Mouse (Mus musculus): ENCODE measurements around the gene Dhx30. TPM values are rescaled to one million over a fixed set of nuclear protein-coding genes. Genes with fewer than 3 reads are reported as not detected.
"Not testable (repeated sequence)": the region's sequence is repeated elsewhere in the genome, so short reads cannot be mapped to it uniquely, and the experiment has no call there.

The Dhx30 gene
- 162 and 163 TPM in 2 replicates for polyA plus RNA-seq (2015; fragmentation: Nextera tagmentation; extraction: Ambion mirVana)

DNA sequence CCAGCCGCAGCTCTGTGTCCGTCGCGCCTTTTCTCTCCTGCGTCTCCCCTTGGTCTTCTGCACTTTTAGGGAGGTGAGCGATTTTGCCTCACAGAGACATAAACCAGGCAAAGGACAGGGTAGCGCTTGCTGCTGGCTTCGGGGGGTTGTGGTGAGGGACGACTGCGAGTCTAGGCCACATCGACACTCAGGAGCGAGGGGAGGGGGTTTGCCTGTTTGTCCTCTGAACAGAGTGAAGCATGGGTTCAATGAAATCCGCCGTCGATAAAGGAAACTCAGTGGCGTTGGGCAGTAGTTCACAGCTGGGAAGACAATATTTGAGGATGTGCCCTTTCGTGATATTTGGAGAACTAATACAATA, at the start of gene Dhx30:
TSS of gene Dhx30 (minus strand) at position 52 of the 361 bp plus-strand sequence.
- H3K9ac ChIP-seq (replicated peaks) = peak within 1 kb of the TSS; percentile 86
- H3K9me3 ChIP-seq (replicated peaks) = no peaks in the 10 kb centered on the region
- H3K27ac ChIP-seq (replicated peaks) = peak within 1 kb of the TSS; percentile 97
- peaks cover 13% of the 10 kb centered on the region for H3K36me3 ChIP-seq
- WGBS = under 1% methylated on average over 17 of the region's 17 CpGs
- H3K4me1 ChIP-seq = peaks cover 23% of the 10 kb centered on the region
- peak; percentile 51 for ATAC-seq (ENCODE audit: low FRiP score)
- H3K27me3 ChIP-seq (replicated peaks) = no peaks in the 10 kb centered on the region
- peak within 1 kb of the TSS; percentile 75 for H3K4me2 ChIP-seq
- peak within 1 kb of the TSS; percentile 97 for H3K4me3 ChIP-seq (replicated peaks)

DNA sequence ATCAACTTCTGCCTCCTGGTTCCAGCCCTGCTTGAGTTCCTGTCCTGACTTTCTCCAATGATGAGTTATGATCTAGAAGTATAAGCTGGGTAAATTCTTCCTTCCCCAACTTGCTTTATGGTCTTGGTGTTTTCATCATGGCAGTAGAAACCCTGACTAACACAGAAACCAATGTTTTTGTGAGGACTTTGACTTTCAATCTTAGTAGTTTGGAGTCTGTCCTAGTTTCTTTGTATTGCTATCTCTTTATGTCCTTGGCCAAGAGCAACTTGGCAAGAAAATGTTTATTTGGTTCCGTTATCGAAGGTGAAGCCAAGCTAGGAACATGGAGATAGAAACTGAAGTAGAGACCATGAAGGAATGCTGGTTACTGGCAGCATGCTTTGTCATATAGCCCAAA, 45.4 kb upstream of the Dhx30 start:
- H3K4me3 ChIP-seq (replicated peaks) = no peak overlapping the region
- no peak overlapping the region for H3K9ac ChIP-seq (replicated peaks)
- no peaks in the 10 kb centered on the region for H3K27me3 ChIP-seq (replicated peaks)
- H3K9me3 ChIP-seq (replicated peaks) = no peaks in the 10 kb centered on the region
- H3K36me3 ChIP-seq = peaks cover 53% of the 10 kb centered on the region
- H3K4me2 ChIP-seq = no peak overlapping the region
- H3K4me1 ChIP-seq = no peaks in the 10 kb centered on the region
- H3K27ac ChIP-seq (replicated peaks) = no peak overlapping the region
- no peak for ATAC-seq (ENCODE audit: low FRiP score)
- 78% methylated on average over 2 of the region's 2 CpGs for WGBS

DNA sequence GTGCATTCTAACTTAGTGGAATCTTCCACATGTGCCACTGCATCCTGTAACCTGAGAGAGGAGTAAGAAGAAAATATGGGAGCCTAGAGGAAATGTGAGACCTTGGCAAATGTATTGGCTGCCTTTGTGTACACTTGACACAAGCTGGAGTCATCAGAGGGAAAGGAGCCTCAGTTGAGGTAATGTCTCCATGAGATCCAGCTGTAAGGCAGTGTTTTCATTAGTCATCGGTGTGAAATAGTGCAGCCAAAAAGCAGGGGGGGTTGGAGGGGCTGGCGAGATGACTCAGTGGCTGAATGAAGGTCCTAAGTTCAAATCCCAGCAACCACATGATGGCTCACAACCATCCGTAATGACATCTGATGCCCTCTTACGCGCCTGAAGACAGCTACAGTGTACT, 44.8 kb upstream of the Dhx30 start:
- no peaks in the 10 kb centered on the region for H3K27me3 ChIP-seq (replicated peaks)
- H3K4me2 ChIP-seq = no peak overlapping the region
- no peak overlapping the region for H3K27ac ChIP-seq (replicated peaks)
- no peak overlapping the region for H3K9ac ChIP-seq (replicated peaks)
- no peaks in the 10 kb centered on the region for H3K9me3 ChIP-seq (replicated peaks)
- H3K36me3 ChIP-seq = peaks cover 53% of the 10 kb centered on the region
- WGBS = 88% methylated on average over 5 of the region's 5 CpGs
- no peak overlapping the region for H3K4me3 ChIP-seq (replicated peaks)
- ATAC-seq (ENCODE audit: low FRiP score) = no peak
- H3K4me1 ChIP-seq = no peaks in the 10 kb centered on the region

DNA sequence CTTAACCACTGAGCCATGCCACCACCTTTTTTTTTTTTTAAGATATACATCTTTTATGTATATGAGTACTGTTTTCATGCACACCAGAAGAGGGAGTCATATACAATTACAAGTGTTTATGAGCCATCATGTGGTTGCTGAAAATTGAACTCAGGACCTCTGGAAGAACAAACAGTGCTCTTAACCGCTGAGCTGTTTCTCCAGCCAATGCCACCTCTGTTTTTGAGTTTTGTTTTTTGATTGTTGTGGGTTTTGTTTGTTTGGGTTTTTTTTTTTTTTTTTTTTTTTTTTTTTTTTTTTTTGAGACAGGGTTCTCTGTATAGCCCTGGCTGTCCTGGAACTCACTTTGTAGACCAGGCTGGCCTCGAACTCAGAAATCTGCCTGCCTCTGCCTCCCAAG, 42.9 kb upstream of the Dhx30 start:
- not testable (repeated sequence) for H3K4me1 ChIP-seq; H3K27ac ChIP-seq (replicated peaks); ATAC-seq (ENCODE audit: low FRiP score); H3K4me2 ChIP-seq; H3K4me3 ChIP-seq (replicated peaks); H3K9ac ChIP-seq (replicated peaks); H3K27me3 ChIP-seq (replicated peaks); H3K9me3 ChIP-seq (replicated peaks)
- WGBS = 97% methylated on average over 2 of the region's 2 CpGs
- H3K36me3 ChIP-seq = peaks cover 52% of the 10 kb centered on the region

DNA sequence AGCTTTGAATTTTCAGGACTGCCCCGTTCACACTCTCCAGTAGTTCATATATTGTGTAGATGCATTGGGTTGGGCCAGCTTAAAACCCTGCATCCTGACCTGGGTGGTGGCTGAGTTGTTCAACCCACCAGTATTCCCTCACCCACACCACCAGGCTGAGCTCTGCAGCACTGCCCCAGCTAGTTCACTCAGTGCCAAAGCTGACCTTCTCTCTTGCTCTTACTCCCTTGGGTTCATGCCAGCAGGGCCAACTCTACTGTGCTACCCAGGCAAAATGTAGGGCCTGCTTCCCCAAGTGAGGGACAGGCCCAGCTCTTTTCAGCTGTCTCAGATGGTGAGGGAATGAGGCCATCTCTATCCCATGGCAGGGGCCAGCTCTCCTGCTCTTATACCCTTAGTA, 41.4 kb upstream of the Dhx30 start:
- 96% methylated on average over 1 of the region's 1 CpGs for WGBS
- Histone ChIP-seq H3K4me1 (no peaks in the 10 kb centered on the region), H3K9ac (replicated peaks) (no peak overlapping the region), H3K27ac (replicated peaks) (no peak overlapping the region), H3K36me3 (peaks cover 53% of the 10 kb centered on the region), H3K4me3 (replicated peaks) (no peak overlapping the region), H3K4me2 (no peak overlapping the region), H3K27me3 (replicated peaks) (no peaks in the 10 kb centered on the region), H3K9me3 (replicated peaks) (no peaks in the 10 kb centered on the region)
- ATAC-seq (ENCODE audit: low FRiP score) = no peak

DNA sequence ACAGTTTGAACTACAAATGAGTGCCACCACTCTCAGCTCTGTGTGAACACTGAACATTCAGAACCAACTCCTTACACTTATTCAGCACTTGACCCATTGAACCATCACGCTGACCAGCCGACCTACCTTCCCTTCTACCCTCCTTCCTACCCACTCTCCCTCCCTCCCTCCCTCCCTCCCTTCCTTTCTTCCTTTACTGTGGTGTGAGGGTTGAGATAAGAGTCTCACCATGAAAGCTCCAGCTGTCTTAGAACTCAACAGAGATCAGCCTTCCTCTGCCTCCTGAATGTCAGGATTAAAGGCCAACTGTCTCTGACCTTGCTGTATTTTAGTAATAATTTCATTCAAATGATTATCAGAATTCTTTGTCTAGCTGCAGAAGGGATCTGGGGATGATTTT, 31.0 kb upstream of the Dhx30 start:
- Histone ChIP-seq H3K36me3 (peaks cover 56% of the 10 kb centered on the region), H3K4me1 (no peaks in the 10 kb centered on the region), H3K4me2 (no peak overlapping the region), H3K4me3 (replicated peaks) (no peak overlapping the region), H3K27me3 (replicated peaks) (no peaks in the 10 kb centered on the region), H3K9ac (replicated peaks) (no peak overlapping the region), H3K27ac (replicated peaks) (no peak overlapping the region), H3K9me3 (replicated peaks) (no peaks in the 10 kb centered on the region)
- 89% methylated on average over 2 of the region's 2 CpGs for WGBS
- no peak for ATAC-seq (ENCODE audit: low FRiP score)

DNA sequence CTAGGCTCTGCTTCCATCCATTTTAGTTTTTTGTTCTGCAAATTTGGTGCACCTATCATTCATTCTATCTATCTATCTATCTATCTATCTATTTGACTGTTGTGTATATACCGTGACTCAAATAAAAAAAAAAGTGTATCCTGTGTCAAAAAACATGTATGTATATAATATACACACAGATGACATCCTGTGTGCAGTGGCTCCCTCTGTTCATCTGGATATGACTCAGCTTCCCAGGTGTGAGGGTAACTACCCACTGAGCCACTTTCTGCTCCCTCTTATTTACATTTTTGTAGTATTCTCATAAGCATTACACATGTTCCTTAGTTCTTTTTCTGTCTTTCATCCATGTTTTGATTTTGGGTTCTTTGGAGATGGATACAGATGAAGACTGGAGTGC, 24.5 kb upstream of the Dhx30 start:
- 100% methylated on average over 1 of the region's 1 CpGs for WGBS
- peaks cover 33% of the 10 kb centered on the region for H3K36me3 ChIP-seq
- no peak overlapping the region for H3K9ac ChIP-seq (replicated peaks)
- no peaks in the 10 kb centered on the region for H3K27me3 ChIP-seq (replicated peaks)
- H3K4me3 ChIP-seq (replicated peaks) = no peak overlapping the region
- no peak overlapping the region for H3K27ac ChIP-seq (replicated peaks)
- no peak overlapping the region for H3K4me2 ChIP-seq
- H3K9me3 ChIP-seq (replicated peaks) = no peaks in the 10 kb centered on the region
- no peaks in the 10 kb centered on the region for H3K4me1 ChIP-seq
- no peak for ATAC-seq (ENCODE audit: low FRiP score)

DNA sequence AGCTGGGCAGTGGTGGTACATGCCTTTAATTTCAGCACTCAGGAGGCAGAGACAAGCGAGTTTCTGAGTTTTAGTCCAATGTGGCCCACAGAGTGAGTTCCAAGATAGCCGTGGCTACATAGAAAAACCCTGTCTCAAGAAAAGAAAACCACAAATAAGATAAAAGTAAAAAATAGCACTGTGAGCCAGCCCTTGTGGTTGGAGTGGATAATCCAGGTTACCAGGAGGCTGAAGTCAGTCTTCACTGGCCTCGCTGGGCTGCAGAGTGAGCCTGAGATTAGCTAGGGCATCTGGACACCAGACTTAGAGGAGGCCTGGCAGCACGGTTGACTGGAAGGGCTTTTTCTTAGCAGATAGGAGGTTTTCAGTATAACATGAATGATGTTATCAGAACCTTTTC, 21.5 kb upstream of the Dhx30 start:
- Histone ChIP-seq H3K4me2 (no peak overlapping the region), H3K9me3 (replicated peaks) (no peaks in the 10 kb centered on the region), H3K4me3 (replicated peaks) (no peak overlapping the region), H3K4me1 (peaks cover 11% of the 10 kb centered on the region), H3K27me3 (replicated peaks) (no peaks in the 10 kb centered on the region), H3K27ac (replicated peaks) (no peak overlapping the region), H3K9ac (replicated peaks) (no peak overlapping the region), H3K36me3 (peaks cover 41% of the 10 kb centered on the region)
- whole genome bisulfite sequencing = 95% methylated on average over 4 of the region's 4 CpGs
- ATAC-seq (ENCODE audit: low FRiP score) = no peak

DNA sequence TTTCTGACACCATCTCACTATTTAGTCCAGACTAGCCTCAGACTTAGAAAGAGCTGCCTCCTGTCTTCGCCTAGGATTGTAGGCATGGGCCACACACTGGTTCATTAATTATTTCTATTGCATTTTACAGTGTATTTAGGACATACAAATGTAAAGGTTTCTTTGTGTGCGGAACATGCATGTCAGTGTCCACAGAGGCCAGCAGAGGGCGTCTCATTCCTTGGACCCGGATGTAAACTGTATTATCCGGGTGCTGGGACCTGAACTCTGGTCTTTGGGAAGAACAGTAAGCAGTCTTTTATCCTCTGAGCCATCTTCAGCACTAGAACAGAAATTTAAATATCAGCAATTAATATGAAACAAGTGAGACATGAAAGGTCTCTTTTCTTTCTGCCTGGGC, 16.5 kb upstream of the Dhx30 start:
- H3K4me1 ChIP-seq = peaks cover 33% of the 10 kb centered on the region
- no peak overlapping the region for H3K27ac ChIP-seq (replicated peaks)
- no peaks in the 10 kb centered on the region for H3K27me3 ChIP-seq (replicated peaks)
- 0 out of 2 replicates have a peak overlapping the region, but pooled peaks have one; percentile 3 for H3K4me3 ChIP-seq (replicated peaks)
- peaks cover 13% of the 10 kb centered on the region for H3K36me3 ChIP-seq
- peak overlapping the region; percentile 63 for H3K4me2 ChIP-seq
- H3K9ac ChIP-seq (replicated peaks) = no peak overlapping the region
- H3K9me3 ChIP-seq (replicated peaks) = no peaks in the 10 kb centered on the region
- no peak for ATAC-seq (ENCODE audit: low FRiP score)
- 83% methylated on average over 5 of the region's 5 CpGs for WGBS

DNA sequence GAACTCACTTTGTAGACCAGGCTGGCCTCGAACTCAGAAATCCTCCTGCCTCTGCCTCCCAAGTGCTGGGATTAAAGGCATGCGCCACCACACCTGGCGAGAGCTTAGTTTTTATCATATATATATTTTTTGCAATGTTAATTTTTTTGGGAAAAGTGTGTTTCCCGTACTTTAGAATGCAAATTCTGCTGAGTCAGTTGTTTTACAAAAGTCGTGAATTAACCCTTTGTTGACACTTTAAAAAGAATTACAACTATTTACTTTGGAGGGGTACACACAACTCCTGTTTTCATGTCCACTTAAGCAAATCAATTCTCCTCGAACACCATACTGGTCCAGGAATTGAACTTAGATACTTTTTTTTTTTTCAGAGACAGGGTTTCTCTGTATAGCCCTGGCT, 15.3 kb upstream of the Dhx30 start:
- 65% methylated on average over 6 of the region's 6 CpGs for WGBS
- Histone ChIP-seq H3K4me1 (peaks cover 33% of the 10 kb centered on the region), H3K27ac (replicated peaks) (no peak overlapping the region), H3K4me3 (replicated peaks) (peak overlapping the region; percentile 96), H3K9me3 (replicated peaks) (no peaks in the 10 kb centered on the region), H3K36me3 (peaks cover 13% of the 10 kb centered on the region), H3K4me2 (peak overlapping the region; percentile 63), H3K9ac (replicated peaks) (peak overlapping the region; percentile 93; the same call in 1 of the 2 replicates), H3K27me3 (replicated peaks) (no peaks in the 10 kb centered on the region)
- ATAC-seq (ENCODE audit: low FRiP score) = no peak

DNA sequence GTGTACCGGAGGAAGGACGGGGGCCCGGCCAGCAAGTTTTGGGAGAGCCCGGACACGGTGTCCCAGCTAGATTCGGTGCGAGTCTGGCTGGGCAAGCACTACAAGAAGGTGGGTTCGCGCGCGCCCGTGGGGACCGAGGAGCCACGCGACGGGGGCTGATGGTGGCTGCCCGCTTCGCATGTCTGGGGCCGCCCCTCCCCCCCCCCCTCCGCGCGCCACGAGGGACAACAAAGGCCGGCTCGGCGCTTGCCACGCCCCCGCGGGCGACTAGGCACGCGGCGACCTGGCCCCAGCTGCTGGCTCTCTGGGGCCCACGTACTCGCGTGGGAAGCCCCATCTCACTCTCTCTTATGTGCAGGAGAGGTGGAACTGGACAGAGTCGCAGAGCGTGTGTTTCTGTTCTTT, 14.6 kb upstream of the Dhx30 start:
- Histone ChIP-seq H3K27me3 (replicated peaks) (no peaks in the 10 kb centered on the region), H3K36me3 (peaks cover 13% of the 10 kb centered on the region), H3K27ac (replicated peaks) (peak overlapping the region; percentile 94), H3K9ac (replicated peaks) (peak overlapping the region; percentile 93), H3K4me3 (replicated peaks) (peak overlapping the region; percentile 96), H3K9me3 (replicated peaks) (no peaks in the 10 kb centered on the region), H3K4me2 (peak overlapping the region; percentile 63), H3K4me1 (peaks cover 33% of the 10 kb centered on the region)
- WGBS = 0% methylated on average over 32 of the region's 38 CpGs
- ATAC-seq (ENCODE audit: low FRiP score) = peak; percentile 76

DNA sequence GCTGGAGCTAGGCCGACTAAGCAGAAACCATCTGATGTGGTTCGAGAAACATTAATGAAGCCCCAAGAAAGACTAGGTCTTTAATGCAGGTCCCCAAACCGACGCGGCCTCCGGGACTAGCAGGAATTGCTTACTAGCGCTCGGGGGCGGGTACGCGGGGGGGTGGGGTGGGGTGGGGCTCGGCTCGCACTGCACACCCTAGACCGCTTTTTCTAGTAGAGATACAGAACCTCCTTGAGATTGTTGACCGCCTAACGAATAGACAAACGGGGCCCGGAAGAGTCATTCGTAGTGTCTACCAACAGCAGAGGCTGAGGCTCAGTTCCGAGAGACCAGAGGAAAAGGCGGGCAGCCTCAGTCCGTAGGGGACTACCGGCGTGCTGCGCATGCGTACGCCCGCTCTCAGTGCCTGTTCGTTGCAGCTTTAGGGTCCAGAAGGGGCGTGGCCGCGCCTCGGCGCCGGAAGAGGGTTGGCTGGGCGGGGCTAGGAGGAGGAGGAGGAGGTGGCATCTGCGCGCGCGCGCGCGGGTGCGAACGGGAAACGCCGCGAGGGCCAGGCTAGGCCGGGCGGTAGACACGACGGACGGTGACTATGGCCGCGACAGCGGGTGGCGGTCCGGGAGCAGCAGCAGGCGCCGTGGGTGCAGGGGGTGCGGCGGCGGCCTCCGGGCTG, 14.0 kb upstream of the Dhx30 start:
- H3K36me3 ChIP-seq = peaks cover 9% of the 10 kb centered on the region
- H3K4me1 ChIP-seq = peaks cover 33% of the 10 kb centered on the region
- WGBS = under 1% methylated on average over 63 of the region's 64 CpGs
- peak overlapping the region; percentile 93 for H3K9ac ChIP-seq (replicated peaks)
- ATAC-seq (ENCODE audit: low FRiP score) = peak; percentile 97
- H3K27me3 ChIP-seq (replicated peaks) = no peaks in the 10 kb centered on the region
- peak overlapping the region; percentile 63 for H3K4me2 ChIP-seq
- no peaks in the 10 kb centered on the region for H3K9me3 ChIP-seq (replicated peaks)
- peak overlapping the region; percentile 94 for H3K27ac ChIP-seq (replicated peaks)
- peak overlapping the region; percentile 96 for H3K4me3 ChIP-seq (replicated peaks)

Data from neural tube, embryonic 15.5 days (tissue).